Mouse (Mus musculus) stomach, embryonic 16.5 days (tissue): ENCODE results near the gene Arfgap1. TPM values are rescaled to one million over a fixed set of nuclear protein-coding genes. Genes with fewer than 3 reads are reported as not detected.

Source experiments
- ATAC-seq: fragments of 200-750 bp; cut with Nextera tagmentation; 2 replicates; pipeline ENCODE4 v1.8.0; 2017; ENCODE audit warnings: moderate number of reproducible peaks, moderate TSS enrichment; ENCODE audit not compliant: insufficient read depth, low FRiP score
- H3K27ac ChIP-seq: fragments of 300-500 bp; sonication (generic); 2 replicates; pipeline ENCODE4 v1.5.1; 2014; ENCODE audit warnings: low read length
- H3K27me3 ChIP-seq: fragments of 300-500 bp; sonication (generic); 2 replicates; pipeline ENCODE4 v1.6.1; 2014; ENCODE audit warnings: low read length, control low read depth, mixed read lengths; ENCODE audit not compliant: control insufficient read depth, insufficient read depth
- H3K36me3 ChIP-seq: fragments of 300-500 bp; sonication (generic); 2 replicates; pipeline ENCODE4 v1.6.1; 2014; ENCODE audit warnings: low read length; ENCODE audit not compliant: control insufficient read depth, insufficient read depth
- H3K4me1 ChIP-seq: fragments of 300-500 bp; sonication (generic); 2 replicates; pipeline ENCODE4 v1.6.1; 2014; ENCODE audit warnings: low read length, control low read depth, mixed read lengths; ENCODE audit not compliant: control insufficient read depth, insufficient read depth
- H3K4me2 ChIP-seq: fragments of 300-500 bp; sonication (generic); 2 replicates; pipeline ENCODE4 v1.6.1; 2014; ENCODE audit warnings: low read depth, low read length, mixed read lengths
- H3K4me3 ChIP-seq: fragments of 300-500 bp; sonication (generic); replicated peaks from 2 replicates; pipeline ENCODE4 v1.5.1; 2014; ENCODE audit warnings: mild to moderate bottlenecking, low read length
- H3K9ac ChIP-seq: fragments of 300-500 bp; sonication (generic); 2 replicates; pipeline ENCODE4 v1.6.1; 2014; ENCODE audit warnings: low read length
- H3K9me3 ChIP-seq: fragments of 300-500 bp; sonication (generic); replicated peaks from 2 replicates; pipeline ENCODE4 v1.6.1; 2016; ENCODE audit warnings: low read length, control low read depth; ENCODE audit not compliant: control insufficient read depth
- WGBS: fragments of 180-500 bp; shearing (Covaris S2); extraction: QIAGEN DNeasy Blood & Tissue Kit; methylation state at CpG from one replicate; pipeline ENCODE4 v1.1.7; 2014; 5-methylcytosine and 5-hydroxymethylcytosine counted together
- polyA plus RNA-seq: library from polyadenylated mRNA; unstranded; fragments of >200 nt; fragmentation: Nextera tagmentation; extraction: Ambion mirVana; gene quantifications from 2 replicates; pipeline ENCODE4 v1.2.1, GENCODE M21; 2015

Gene Arfgap1
- 104 and 108 TPM in 2 replicates for polyA plus RNA-seq

- peak within 1 kb of the TSS; percentile 74 for H3K4me2 ChIP-seq
- ATAC-seq, result peak; percentile 89
- H3K9ac ChIP-seq, result peak within 1 kb of the TSS; percentile 95
- H3K27me3 ChIP-seq, result no peaks in the 10 kb centered on the region
- peak within 1 kb of the TSS; percentile 81 for H3K4me3 ChIP-seq
- peaks cover 9% of the 10 kb centered on the region; the same call in 1 of the 2 replicates for H3K36me3 ChIP-seq
- peak within 1 kb of the TSS; percentile 90 for H3K27ac ChIP-seq
- no peaks in the 10 kb centered on the region for H3K9me3 ChIP-seq
- WGBS, result under 1% methylated on average over 57 of the region's 57 CpGs
- H3K4me1 ChIP-seq, result peaks cover 33% of the 10 kb centered on the region
Measured at GRCm38 (mm10) chr2:180967010-180967763, at the start of gene Arfgap1. Gene Arfgap1, plus strand, starts transcription at chr2:180967225.

- peak; percentile 27; the same call in 1 of the 2 replicates for ATAC-seq
Measured at GRCm38 (mm10) chr2:180919913-180920809, 46.9 kb upstream of the Arfgap1 start.

GRCm38 (mm10) chr2:180920810-180921400, 46.1 kb upstream of the Arfgap1 start, which contains the start of gene Ythdf1:
Gene Ythdf1, minus strand, starts transcription at chr2:180920949.
- peak within 1 kb of the TSS; percentile 100 for H3K4me3 ChIP-seq
- under 1% methylated on average over 51 of the region's 56 CpGs for WGBS
- peaks cover 18% of the 10 kb centered on the region for H3K4me1 ChIP-seq
- H3K9me3 ChIP-seq, result no peaks in the 10 kb centered on the region
- peak; percentile 95 for ATAC-seq
- H3K4me2 ChIP-seq, result peak within 1 kb of the TSS; percentile 88
- H3K27ac ChIP-seq, result peak within 1 kb of the TSS; percentile 72
- no peaks in the 10 kb centered on the region for H3K27me3 ChIP-seq
- peak within 1 kb of the TSS; percentile 100 for H3K9ac ChIP-seq
- peaks cover 10% of the 10 kb centered on the region for H3K36me3 ChIP-seq

More at GRCm38 (mm10) chr2:180919913-180920809, 46.9 kb upstream of the Arfgap1 start:
- H3K9me3 ChIP-seq, result no peaks in the 10 kb centered on the region
- no peaks in the 10 kb centered on the region for H3K27me3 ChIP-seq
- H3K9ac ChIP-seq, result peak overlapping the region; percentile 100
- WGBS, result under 1% methylated on average over 61 of the region's 61 CpGs
- H3K36me3 ChIP-seq, result peaks cover 10% of the 10 kb centered on the region
- peak overlapping the region; percentile 88 for H3K4me2 ChIP-seq
- peak overlapping the region; percentile 100 for H3K4me3 ChIP-seq
- H3K27ac ChIP-seq, result peak overlapping the region; percentile 72
- peaks cover 24% of the 10 kb centered on the region for H3K4me1 ChIP-seq

- no peak overlapping the region for H3K4me3 ChIP-seq
- H3K4me2 ChIP-seq, result no peak overlapping the region
- H3K27ac ChIP-seq, result no peak overlapping the region
- no peak for ATAC-seq
- WGBS, result 84% methylated on average over 6 of the region's 6 CpGs
- peaks cover 11% of the 10 kb centered on the region for H3K4me1 ChIP-seq
- H3K9ac ChIP-seq, result no peak overlapping the region
- no peaks in the 10 kb centered on the region for H3K9me3 ChIP-seq
- H3K27me3 ChIP-seq, result no peaks in the 10 kb centered on the region
- peaks cover 7% of the 10 kb centered on the region for H3K36me3 ChIP-seq
Measured at GRCm38 (mm10) chr2:180922739-180923138, 44.3 kb upstream of the Arfgap1 start.

- Histone ChIP-seq H3K36me3 (no peaks in the 10 kb centered on the region), H3K9me3 (no peaks in the 10 kb centered on the region), H3K27ac (no peak overlapping the region), H3K4me2 (no peak overlapping the region), H3K9ac (no peak overlapping the region), H3K4me1 (peaks cover 4% of the 10 kb centered on the region; the same call in 1 of the 2 replicates), H3K4me3 (no peak overlapping the region), H3K27me3 (no peaks in the 10 kb centered on the region)
- WGBS, result 4% methylated on average over 4 of the region's 4 CpGs
- ATAC-seq, result no peak
Measured at GRCm38 (mm10) chr2:180925176-180925575, 41.8 kb upstream of the Arfgap1 start.

GRCm38 (mm10) chr2:180928723-180929122, 38.3 kb upstream of the Arfgap1 start, which contains the start of gene Birc7:
Gene Birc7, plus strand, starts transcription at chr2:180929023.
- H3K4me2 ChIP-seq, result no peak within 1 kb of the TSS
- H3K36me3 ChIP-seq, result no peaks in the 10 kb centered on the region

GRCm38 (mm10) chr2:180932418-180932817, 34.6 kb upstream of the Arfgap1 start:
- WGBS, result 86% methylated on average over 1 of the region's 1 CpGs
- Histone ChIP-seq H3K36me3 (no peaks in the 10 kb centered on the region), H3K4me3 (no peak overlapping the region), H3K4me2 (no peak overlapping the region), H3K9me3 (no peaks in the 10 kb centered on the region), H3K27me3 (no peaks in the 10 kb centered on the region), H3K4me1 (no peaks in the 10 kb centered on the region), H3K9ac (no peak overlapping the region), H3K27ac (no peak overlapping the region)
- no peak for ATAC-seq

More at GRCm38 (mm10) chr2:180928723-180929122, 38.3 kb upstream of the Arfgap1 start, which contains the start of gene Birc7:
- no peaks in the 10 kb centered on the region for H3K4me1 ChIP-seq
- 60% methylated on average over 4 of the region's 4 CpGs for WGBS
- no peak within 1 kb of the TSS for H3K9ac ChIP-seq
- ATAC-seq, result no peak
- no peaks in the 10 kb centered on the region for H3K9me3 ChIP-seq
- no peaks in the 10 kb centered on the region for H3K27me3 ChIP-seq
- no peak within 1 kb of the TSS for H3K4me3 ChIP-seq
- no peak within 1 kb of the TSS for H3K27ac ChIP-seq

GRCm38 (mm10) chr2:180940187-180940586, 26.8 kb upstream of the Arfgap1 start:
- no peaks in the 10 kb centered on the region for H3K27me3 ChIP-seq
- ATAC-seq, result no peak
- no peak overlapping the region for H3K4me2 ChIP-seq
- H3K4me1 ChIP-seq, result no peaks in the 10 kb centered on the region
- no peaks in the 10 kb centered on the region for H3K36me3 ChIP-seq
- no peak overlapping the region for H3K27ac ChIP-seq
- no peaks in the 10 kb centered on the region for H3K9me3 ChIP-seq
- H3K9ac ChIP-seq, result no peak overlapping the region
- no peak overlapping the region for H3K4me3 ChIP-seq
